Mouse (Mus musculus): Measurements from ENCODE around the gene Ddc. TPM values are rescaled to one million over a fixed set of nuclear protein-coding genes. Genes with fewer than 3 reads are reported as not detected.

Gene Ddc
- polyA plus RNA-seq, 1 experiment from 2014 or later, result 48.7 TPM

GRCm38 (mm10) chr11:11923345-11923744 lies 25.4 kb upstream of the Ddc start:
- no peak for ATAC-seq (ENCODE audit: insufficient read depth, low FRiP score)
- H3K4me2 ChIP-seq (ENCODE audit: low read depth, low read length), result no peak overlapping the region
- H3K4me3 ChIP-seq (replicated peaks; ENCODE audit: low read length), result no peak overlapping the region
- H3K27me3 ChIP-seq (ENCODE audit: control insufficient read depth, insufficient read depth, low read length), result no peaks in the 10 kb centered on the region
- no peak overlapping the region for H3K27ac ChIP-seq (ENCODE audit: low read length)
- 80% methylated on average over 3 of the region's 3 CpGs for WGBS
- H3K9me3 ChIP-seq (replicated peaks; ENCODE audit: control insufficient read depth, low read length), result no peaks in the 10 kb centered on the region
- no peaks in the 10 kb centered on the region for H3K4me1 ChIP-seq (ENCODE audit: control insufficient read depth, insufficient read depth, low read length)
- no peak overlapping the region for H3K9ac ChIP-seq (ENCODE audit: low read length)
- H3K36me3 ChIP-seq (ENCODE audit: control insufficient read depth, insufficient read depth, low read length), result no peaks in the 10 kb centered on the region

GRCm38 (mm10) chr11:11922106-11922505 lies 24.2 kb upstream of the Ddc start:
- H3K27me3 ChIP-seq (ENCODE audit: control insufficient read depth, insufficient read depth, low read length), result no peaks in the 10 kb centered on the region
- no peak overlapping the region for H3K4me2 ChIP-seq (ENCODE audit: low read depth, low read length)
- H3K4me3 ChIP-seq (replicated peaks; ENCODE audit: low read length), result no peak overlapping the region
- H3K9ac ChIP-seq (ENCODE audit: low read length), result no peak overlapping the region
- no peak for ATAC-seq (ENCODE audit: insufficient read depth, low FRiP score)
- 90% methylated on average over 2 of the region's 2 CpGs for WGBS
- no peaks in the 10 kb centered on the region for H3K36me3 ChIP-seq (ENCODE audit: control insufficient read depth, insufficient read depth, low read length)
- H3K4me1 ChIP-seq (ENCODE audit: control insufficient read depth, insufficient read depth, low read length), result no peaks in the 10 kb centered on the region
- no peak overlapping the region for H3K27ac ChIP-seq (ENCODE audit: low read length)
- H3K9me3 ChIP-seq (replicated peaks; ENCODE audit: control insufficient read depth, low read length), result no peaks in the 10 kb centered on the region

- WGBS, result 45% methylated on average over 7 of the region's 7 CpGs
- no peaks in the 10 kb centered on the region for H3K4me1 ChIP-seq (ENCODE audit: control insufficient read depth, insufficient read depth, low read length)
- H3K27ac ChIP-seq (ENCODE audit: low read length), result peak overlapping the region; percentile 5; the same call in 1 of the 2 replicates
- H3K27me3 ChIP-seq (ENCODE audit: control insufficient read depth, insufficient read depth, low read length), result no peaks in the 10 kb centered on the region
- H3K9me3 ChIP-seq (replicated peaks; ENCODE audit: control insufficient read depth, low read length), result no peaks in the 10 kb centered on the region
- H3K36me3 ChIP-seq (ENCODE audit: control insufficient read depth, insufficient read depth, low read length), result no peaks in the 10 kb centered on the region
- H3K4me2 ChIP-seq (ENCODE audit: low read depth, low read length), result no peak overlapping the region
- no peak for ATAC-seq (ENCODE audit: insufficient read depth, low FRiP score)
- H3K9ac ChIP-seq (ENCODE audit: low read length), result no peak overlapping the region
- H3K4me3 ChIP-seq (replicated peaks; ENCODE audit: low read length), result no peak overlapping the region
Observed at GRCm38 (mm10) chr11:11907703-11908413, 9.9 kb upstream of the Ddc start.

- no peak for ATAC-seq (ENCODE audit: insufficient read depth, low FRiP score)
- Histone ChIP-seq H3K27me3 (ENCODE audit: control insufficient read depth, insufficient read depth, low read length) (no peaks in the 10 kb centered on the region), H3K9ac (ENCODE audit: low read length) (no peak overlapping the region), H3K4me2 (ENCODE audit: low read depth, low read length) (no peak overlapping the region), H3K9me3 (replicated peaks; ENCODE audit: control insufficient read depth, low read length) (no peaks in the 10 kb centered on the region), H3K36me3 (ENCODE audit: control insufficient read depth, insufficient read depth, low read length) (no peaks in the 10 kb centered on the region), H3K4me1 (ENCODE audit: control insufficient read depth, insufficient read depth, low read length) (no peaks in the 10 kb centered on the region; the same call in 1 of the 2 replicates), H3K4me3 (replicated peaks; ENCODE audit: low read length) (no peak overlapping the region), H3K27ac (ENCODE audit: low read length) (no peak overlapping the region)
Observed at GRCm38 (mm10) chr11:11905518-11905917, 7.6 kb upstream of the Ddc start.

- H3K36me3 ChIP-seq (ENCODE audit: control insufficient read depth, insufficient read depth, low read length), result no peaks in the 10 kb centered on the region
- H3K4me3 ChIP-seq (replicated peaks; ENCODE audit: low read length), result no peak overlapping the region
- H3K9ac ChIP-seq (ENCODE audit: low read length), result no peak overlapping the region
- WGBS, result 61% methylated on average over 5 of the region's 5 CpGs
- H3K4me2 ChIP-seq (ENCODE audit: low read depth, low read length), result no peak overlapping the region
- H3K27ac ChIP-seq (ENCODE audit: low read length), result no peak overlapping the region
- H3K27me3 ChIP-seq (ENCODE audit: control insufficient read depth, insufficient read depth, low read length), result no peaks in the 10 kb centered on the region
- H3K9me3 ChIP-seq (replicated peaks; ENCODE audit: control insufficient read depth, low read length), result no peaks in the 10 kb centered on the region
- ATAC-seq (ENCODE audit: insufficient read depth, low FRiP score), result no peak
- H3K4me1 ChIP-seq (ENCODE audit: control insufficient read depth, insufficient read depth, low read length), result no peaks in the 10 kb centered on the region; the same call in 1 of the 2 replicates
Observed at GRCm38 (mm10) chr11:11904995-11905394, 7.1 kb upstream of the Ddc start.

GRCm38 (mm10) chr11:11901509-11901908 lies 3.6 kb upstream of the Ddc start:
- H3K27me3 ChIP-seq (ENCODE audit: control insufficient read depth, insufficient read depth, low read length), result no peaks in the 10 kb centered on the region

GRCm38 (mm10) chr11:11898496-11898895 lies 552 bp upstream of the Ddc start:
- Histone ChIP-seq H3K27me3 (ENCODE audit: control insufficient read depth, insufficient read depth, low read length) (no peaks in the 10 kb centered on the region), H3K36me3 (ENCODE audit: control insufficient read depth, insufficient read depth, low read length) (no peaks in the 10 kb centered on the region), H3K27ac (ENCODE audit: low read length) (peak overlapping the region; percentile 80), H3K9ac (ENCODE audit: low read length) (no peak overlapping the region), H3K9me3 (replicated peaks; ENCODE audit: control insufficient read depth, low read length) (no peaks in the 10 kb centered on the region), H3K4me2 (ENCODE audit: low read depth, low read length) (no peak overlapping the region), H3K4me3 (replicated peaks; ENCODE audit: low read length) (no peak overlapping the region), H3K4me1 (ENCODE audit: control insufficient read depth, insufficient read depth, low read length) (peaks cover 5% of the 10 kb centered on the region; the same call in 1 of the 2 replicates)
- 86% methylated on average over 3 of the region's 3 CpGs for WGBS
- no peak for ATAC-seq (ENCODE audit: insufficient read depth, low FRiP score)

More at GRCm38 (mm10) chr11:11901509-11901908, 3.6 kb upstream of the Ddc start:
- no peaks in the 10 kb centered on the region for H3K9me3 ChIP-seq (replicated peaks; ENCODE audit: control insufficient read depth, low read length)
- no peak overlapping the region for H3K4me2 ChIP-seq (ENCODE audit: low read depth, low read length)
- H3K4me3 ChIP-seq (replicated peaks; ENCODE audit: low read length), result no peak overlapping the region
- no peaks in the 10 kb centered on the region; the same call in 1 of the 2 replicates for H3K4me1 ChIP-seq (ENCODE audit: control insufficient read depth, insufficient read depth, low read length)
- WGBS, result 41% methylated on average over 5 of the region's 5 CpGs
- ATAC-seq (ENCODE audit: insufficient read depth, low FRiP score), result no peak; the same call in 1 of the 2 replicates
- peak overlapping the region; percentile 12; the same call in 1 of the 2 replicates for H3K27ac ChIP-seq (ENCODE audit: low read length)
- H3K9ac ChIP-seq (ENCODE audit: low read length), result no peak overlapping the region
- H3K36me3 ChIP-seq (ENCODE audit: control insufficient read depth, insufficient read depth, low read length), result no peaks in the 10 kb centered on the region

- WGBS, result 72% methylated on average over 2 of the region's 2 CpGs
Observed at GRCm38 (mm10) chr11:11895479-11895878, 2.5 kb downstream of the Ddc start.

GRCm38 (mm10) chr11:11893769-11894168 lies 4.2 kb downstream of the Ddc start:
- no peak for ATAC-seq (ENCODE audit: insufficient read depth, low FRiP score)
- Histone ChIP-seq H3K9me3 (replicated peaks; ENCODE audit: control insufficient read depth, low read length) (peaks cover 3% of the 10 kb centered on the region; the same call in 1 of the 2 replicates), H3K27me3 (ENCODE audit: control insufficient read depth, insufficient read depth, low read length) (no peaks in the 10 kb centered on the region), H3K4me1 (ENCODE audit: control insufficient read depth, insufficient read depth, low read length) (peaks cover 9% of the 10 kb centered on the region), H3K4me3 (replicated peaks; ENCODE audit: low read length) (no peak overlapping the region), H3K9ac (ENCODE audit: low read length) (no peak overlapping the region), H3K36me3 (ENCODE audit: control insufficient read depth, insufficient read depth, low read length) (no peaks in the 10 kb centered on the region), H3K4me2 (ENCODE audit: low read depth, low read length) (no peak overlapping the region), H3K27ac (ENCODE audit: low read length) (no peak overlapping the region; the same call in 1 of the 2 replicates)
- WGBS, result 79% methylated on average over 1 of the region's 1 CpGs

More at GRCm38 (mm10) chr11:11895479-11895878, 2.5 kb downstream of the Ddc start:
- Histone ChIP-seq H3K36me3 (ENCODE audit: control insufficient read depth, insufficient read depth, low read length) (no peaks in the 10 kb centered on the region), H3K27ac (ENCODE audit: low read length) (no peak overlapping the region), H3K4me1 (ENCODE audit: control insufficient read depth, insufficient read depth, low read length) (peaks cover 9% of the 10 kb centered on the region), H3K9me3 (replicated peaks; ENCODE audit: control insufficient read depth, low read length) (peaks cover 3% of the 10 kb centered on the region; the same call in 1 of the 2 replicates), H3K4me2 (ENCODE audit: low read depth, low read length) (no peak overlapping the region), H3K9ac (ENCODE audit: low read length) (no peak overlapping the region), H3K4me3 (replicated peaks; ENCODE audit: low read length) (no peak overlapping the region), H3K27me3 (ENCODE audit: control insufficient read depth, insufficient read depth, low read length) (no peaks in the 10 kb centered on the region)
- ATAC-seq (ENCODE audit: insufficient read depth, low FRiP score), result no peak

All from stomach, embryonic 16.5 days (tissue).